Mouse (Mus musculus): ENCODE measurements at regions not wholly inside any gene's neighbourhood (a gene's known extent, or its start where the extent isn't known, plus 50 kb on each side); places are given as distances from the start of the nearest gene placed in this dataset.
A peak's percentile ranks its signal among the peaks of the same experiment; 100 is the strongest.

DNA sequence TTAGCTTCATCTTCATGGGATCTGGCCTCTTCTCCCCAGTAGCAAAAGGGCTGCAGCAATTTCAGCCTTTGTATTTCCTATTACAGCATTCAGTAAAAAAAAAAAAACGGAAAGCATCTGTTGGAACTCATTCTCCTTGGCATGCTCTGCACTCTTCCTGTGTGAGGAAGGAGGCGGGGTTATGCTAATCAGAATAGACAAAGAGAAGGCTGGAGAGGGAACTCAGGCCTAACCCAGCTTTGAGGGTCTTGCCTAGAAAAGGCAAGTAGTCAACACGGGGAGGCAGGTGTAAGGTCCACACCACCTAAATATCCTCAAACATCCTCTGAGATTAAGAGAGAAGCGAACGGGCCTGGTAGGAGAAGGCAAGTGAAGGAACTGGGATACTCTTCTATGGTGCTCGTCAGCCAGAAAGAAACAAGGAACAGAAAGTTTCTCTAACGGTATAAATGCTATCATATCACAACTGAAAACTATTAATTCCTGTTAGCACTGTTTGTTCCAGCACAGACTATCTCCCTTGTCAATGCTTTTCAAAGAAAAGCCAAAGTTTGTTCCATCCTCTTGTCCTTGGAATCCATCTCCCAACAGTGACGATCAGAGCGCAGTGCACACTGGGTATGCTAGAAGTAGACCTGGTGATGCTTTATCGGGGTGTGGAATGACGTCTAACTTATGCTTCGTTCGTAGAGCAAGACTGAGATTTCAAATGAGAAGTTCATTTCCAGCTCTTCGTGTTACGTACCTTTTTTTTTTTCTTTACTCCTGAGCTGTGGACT, 98.9 kb downstream of the Kctd12 start:
- peak; percentile 21 for DNase-seq (ENCODE audit: inconsistent ontology term)

DNA sequence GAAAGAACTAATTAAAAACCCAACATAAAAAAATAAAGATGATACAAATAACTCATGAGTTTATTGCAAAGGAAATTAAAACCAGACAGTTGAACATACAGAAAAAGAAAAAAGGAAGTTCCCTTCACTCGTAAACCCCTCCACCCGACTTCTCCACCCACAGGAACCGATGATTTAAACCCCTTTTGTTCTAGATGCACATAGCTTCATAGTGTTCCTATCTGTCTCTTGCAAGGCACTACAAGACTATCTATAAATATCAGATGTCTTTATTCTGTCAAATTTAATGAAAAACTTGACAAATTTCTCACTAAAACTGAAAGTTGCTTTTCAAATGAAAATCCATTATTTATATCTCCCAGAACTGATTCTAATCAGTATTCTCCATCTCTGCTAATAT, 100.2 kb downstream of the Kctd12 start:
- no peak for DNase-seq (ENCODE audit: inconsistent ontology term)

DNA sequence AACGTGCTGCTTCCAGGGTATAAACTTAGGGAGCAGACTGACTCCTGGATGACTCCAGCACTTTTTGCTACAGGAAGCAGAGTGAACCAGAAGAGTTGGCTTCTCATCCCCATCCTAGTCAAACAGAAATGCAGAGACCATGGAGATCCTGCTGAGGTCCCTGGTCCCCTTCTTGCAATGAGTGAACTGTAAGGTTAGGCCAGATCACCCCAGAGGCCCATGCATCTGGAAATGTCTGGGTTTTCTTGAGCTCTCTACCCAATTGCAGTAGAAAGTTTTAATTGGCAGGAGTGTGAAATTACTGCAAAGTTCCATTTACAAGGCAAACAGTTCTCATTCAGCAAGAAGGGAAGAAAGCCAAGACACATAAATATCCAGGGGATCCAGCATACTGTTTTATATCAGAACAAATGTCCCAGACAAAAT, 101.8 kb downstream of the Kctd12 start:
- DNase-seq (ENCODE audit: inconsistent ontology term), result no peak

DNA sequence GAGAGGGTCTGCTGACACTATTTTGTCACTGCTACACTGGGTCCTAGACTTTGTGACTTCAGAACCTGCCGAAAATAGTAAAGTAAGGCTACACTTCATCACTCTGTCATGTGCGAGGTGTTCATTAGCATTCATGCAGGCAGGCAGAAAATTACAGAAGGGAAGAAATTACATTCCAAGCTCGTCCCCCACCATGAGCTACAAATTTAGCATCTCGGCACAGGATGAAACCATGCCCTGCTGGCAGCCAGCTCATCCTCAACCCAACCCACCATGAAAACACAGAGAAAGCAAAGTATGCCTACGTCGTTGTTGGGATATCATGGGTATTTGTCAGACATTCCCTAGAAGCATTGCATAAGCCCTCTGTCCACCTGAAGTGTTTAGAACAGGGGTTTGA, 103.9 kb downstream of the Kctd12 start:
- DNase-seq (ENCODE audit: inconsistent ontology term), result no peak

DNA sequence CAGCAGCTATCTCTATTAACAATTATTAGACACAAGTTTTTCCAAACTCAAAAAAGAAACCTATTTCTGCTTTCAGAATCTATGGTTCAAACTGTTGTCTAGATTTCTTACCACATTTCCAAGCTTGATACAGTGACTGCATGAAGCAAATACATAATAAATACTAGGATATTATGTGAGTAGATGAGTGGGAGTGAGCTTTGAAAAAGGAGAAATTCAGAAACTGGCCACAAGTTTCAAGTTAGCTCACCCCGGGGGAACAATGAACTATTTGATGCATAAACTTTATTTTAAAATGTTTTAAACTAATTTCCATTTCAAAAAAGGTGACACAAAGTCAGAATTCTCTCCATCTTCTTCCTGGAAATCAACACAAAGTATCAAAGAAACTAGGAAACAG, 114.3 kb downstream of the Kctd12 start:
- no peak for DNase-seq (ENCODE audit: inconsistent ontology term)

DNA sequence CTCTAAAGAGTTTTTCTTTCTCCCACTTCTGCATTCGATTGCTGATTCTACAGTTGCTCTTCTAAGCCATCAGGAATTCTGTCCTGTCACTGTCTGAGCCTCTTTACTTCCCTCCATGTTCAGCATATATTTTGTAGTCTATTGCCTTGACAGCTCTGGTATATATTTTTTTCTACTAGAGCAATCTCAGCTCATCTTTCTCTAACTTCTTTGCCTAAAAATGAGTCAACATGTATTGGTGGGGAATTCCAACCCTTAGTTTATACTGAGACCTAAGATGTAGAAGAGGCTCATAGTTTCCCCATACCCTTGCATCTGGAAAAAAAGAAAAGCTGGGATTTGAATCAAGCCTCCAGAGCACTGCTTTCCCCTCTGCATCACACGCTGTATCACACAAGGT, 114.7 kb downstream of the Kctd12 start:
- DNase-seq (ENCODE audit: inconsistent ontology term), result no peak

DNA sequence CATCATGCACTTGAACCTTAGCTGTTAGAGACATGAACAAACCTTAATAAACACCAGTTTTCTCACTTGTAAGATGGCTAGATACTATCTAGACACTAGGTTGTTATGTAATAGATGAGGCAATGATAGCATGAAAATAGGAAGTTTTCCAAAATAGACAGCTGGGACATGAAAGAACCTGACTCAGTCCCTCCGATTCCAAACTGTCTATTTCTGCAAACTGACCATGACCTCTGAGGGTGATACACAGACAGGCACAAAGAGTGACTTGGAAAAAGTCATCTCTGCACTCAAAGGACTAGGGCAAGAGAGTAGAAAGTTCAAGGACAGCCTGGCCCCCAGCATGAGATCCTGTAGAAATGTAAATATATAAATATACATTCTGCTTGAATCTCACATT, 115.9 kb downstream of the Kctd12 start:
- DNase-seq (ENCODE audit: inconsistent ontology term), result no peak

DNA sequence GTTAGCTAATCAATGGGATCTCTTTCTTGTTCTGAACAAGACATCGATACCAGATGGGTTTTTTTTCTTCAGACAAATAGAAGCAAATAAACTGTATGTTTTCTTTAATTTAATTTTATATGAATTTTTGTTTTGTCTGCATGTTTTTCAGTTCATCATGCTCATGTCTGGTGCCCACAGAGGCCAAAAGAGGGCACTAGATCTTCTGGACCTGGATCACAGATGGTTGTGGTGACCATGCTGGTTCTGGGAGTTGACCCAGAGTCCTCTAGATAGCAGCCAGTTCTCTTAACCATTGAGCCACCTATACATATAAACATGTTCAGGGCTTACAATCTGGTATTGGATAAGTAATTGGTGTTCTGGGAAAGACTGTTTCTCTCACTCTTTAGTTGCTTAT, 120.7 kb downstream of the Kctd12 start:
- DNase-seq (ENCODE audit: inconsistent ontology term), result no peak

DNA sequence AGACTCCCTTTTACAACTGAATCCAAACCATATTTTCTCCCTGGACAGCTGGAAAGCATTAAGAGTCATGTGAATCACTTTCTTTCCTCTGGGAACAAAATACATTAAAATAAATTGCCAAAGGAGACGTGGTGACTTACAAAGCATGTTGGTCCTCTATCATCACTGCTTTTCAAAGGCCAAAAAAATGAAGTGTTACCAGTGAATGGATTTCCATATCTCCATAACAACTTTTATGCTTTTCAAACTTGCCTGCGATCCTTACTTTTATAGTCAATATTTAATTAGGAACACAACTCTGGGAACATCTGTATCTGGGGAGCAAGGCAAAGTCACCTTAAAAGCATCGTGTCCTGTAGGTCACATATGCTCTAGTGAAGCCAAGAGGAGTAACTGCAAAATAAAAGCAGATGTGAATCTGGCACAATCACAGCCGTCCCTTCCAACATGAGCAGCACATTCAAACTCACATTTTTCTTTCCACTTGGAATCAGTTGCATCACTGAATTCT, 123.0 kb downstream of the Kctd12 start:
- no peak for DNase-seq (ENCODE audit: inconsistent ontology term)

DNA sequence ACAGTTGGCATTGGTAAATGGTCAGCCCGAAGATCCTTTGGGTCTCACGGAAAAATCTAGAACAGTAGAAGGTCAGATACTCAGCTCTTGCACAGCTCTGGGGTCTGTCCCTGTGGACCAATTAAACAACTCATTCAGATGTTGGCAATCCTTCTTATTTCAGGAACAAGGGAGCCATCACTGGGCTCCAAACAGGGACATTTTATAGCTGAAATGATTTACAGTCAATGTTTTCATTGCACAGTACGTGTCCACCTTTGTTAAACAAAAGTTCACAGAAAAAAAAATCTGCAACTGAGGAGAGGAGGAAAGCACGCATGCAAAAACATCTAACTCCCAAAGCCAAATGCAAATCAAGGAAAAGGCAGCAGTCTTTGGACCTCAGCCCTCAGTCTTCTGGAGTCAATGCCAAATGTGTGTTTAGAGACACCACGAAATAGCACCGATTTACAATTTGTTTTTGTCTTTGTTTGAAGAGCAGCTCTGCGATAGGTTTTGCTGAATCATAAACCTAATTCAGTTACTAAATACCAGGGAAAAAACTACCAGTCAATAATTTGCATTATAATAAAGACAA, 127.1 kb downstream of the Kctd12 start:
- no peak for DNase-seq (ENCODE audit: inconsistent ontology term)

DNA sequence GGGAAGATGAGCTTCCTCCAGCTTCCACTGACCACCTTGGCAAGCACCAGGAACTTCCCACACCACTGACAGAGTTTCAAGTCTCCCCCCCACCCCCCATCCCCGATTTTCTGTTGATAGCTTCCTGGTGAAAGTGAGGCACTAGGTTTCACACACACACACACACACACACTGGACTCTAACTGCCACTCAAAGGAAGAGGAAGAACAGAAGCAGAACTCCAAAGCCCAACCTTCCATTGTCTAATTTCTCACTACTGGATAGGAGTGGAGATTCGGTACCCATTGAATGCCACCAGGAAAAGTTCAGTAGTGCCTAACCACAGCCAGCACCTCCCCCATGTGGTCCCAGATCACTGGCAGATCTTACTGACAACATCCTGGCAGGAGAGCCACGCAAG, 138.7 kb downstream of the Kctd12 start:
- DNase-seq (ENCODE audit: inconsistent ontology term), result no peak

DNA sequence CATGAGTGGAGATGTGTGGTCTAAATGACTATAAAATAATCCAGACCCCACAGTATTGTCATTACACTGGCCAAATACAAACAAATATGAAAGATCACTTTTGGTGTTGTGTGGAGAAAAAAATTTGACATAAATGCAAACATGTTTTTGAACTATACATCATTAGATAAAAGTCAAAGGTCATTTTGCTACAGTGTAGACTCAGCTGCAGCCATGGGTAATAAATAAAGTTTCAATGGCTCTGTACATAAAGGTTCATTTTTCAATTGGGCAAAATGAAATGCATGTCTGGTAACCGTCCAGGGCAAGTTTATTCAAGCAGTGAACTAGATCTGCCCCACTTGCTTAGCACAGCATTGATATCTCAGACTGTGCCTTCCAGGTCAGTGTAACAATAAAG, 144.8 kb downstream of the Kctd12 start:
- no peak for DNase-seq (ENCODE audit: inconsistent ontology term)

DNA sequence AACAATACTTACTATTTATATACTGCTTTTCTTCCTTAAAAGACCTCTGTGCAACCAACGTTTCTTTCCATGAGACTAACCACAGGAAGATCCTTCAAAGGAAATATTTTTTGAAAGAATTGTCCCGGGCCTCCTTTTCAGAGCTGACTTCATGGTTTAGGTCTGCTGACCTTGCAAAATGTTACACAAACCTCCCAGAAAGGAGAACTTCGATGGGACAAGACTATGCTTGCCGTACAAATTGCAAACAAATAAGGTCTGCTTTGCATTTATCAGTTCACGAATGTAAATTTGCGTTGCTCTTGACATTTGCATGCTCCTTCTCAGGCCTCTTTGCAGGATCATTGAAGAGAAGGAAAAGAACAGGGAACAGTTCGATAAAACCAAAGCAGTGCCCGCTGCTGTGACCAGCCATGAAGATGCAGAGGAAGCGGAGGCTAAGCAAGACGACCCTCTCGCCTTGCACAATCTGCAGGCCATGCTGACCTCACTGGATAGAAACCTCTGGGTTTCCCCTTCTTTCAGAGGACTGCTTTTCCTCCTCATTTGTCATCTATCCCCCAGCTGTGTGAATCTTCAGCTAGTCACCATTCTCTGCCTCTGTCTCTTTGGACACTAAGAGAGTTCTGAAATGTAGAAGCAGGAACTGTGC, 147.2 kb downstream of the Kctd12 start:
- no peak for DNase-seq (ENCODE audit: inconsistent ontology term)

DNA sequence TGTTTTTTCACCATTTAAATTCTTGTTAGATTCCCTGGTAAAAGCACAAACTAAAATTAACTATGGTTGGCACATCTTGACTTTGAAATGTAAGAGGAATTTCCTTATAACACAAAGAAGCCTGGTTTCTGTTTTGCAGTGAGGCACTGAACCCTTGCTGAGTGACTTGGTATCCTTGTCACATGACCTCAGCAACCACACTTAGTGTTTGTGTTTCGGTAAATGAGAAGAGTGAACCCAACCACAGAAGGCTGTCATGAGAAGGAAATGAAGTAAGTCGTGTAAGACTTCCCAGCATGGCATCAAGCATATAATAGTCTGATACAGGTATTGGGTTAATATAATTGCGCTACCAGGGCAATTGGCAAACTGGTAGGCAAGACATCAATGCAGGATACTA, 154.0 kb downstream of the Kctd12 start:
- no peak for DNase-seq (ENCODE audit: inconsistent ontology term)

DNA sequence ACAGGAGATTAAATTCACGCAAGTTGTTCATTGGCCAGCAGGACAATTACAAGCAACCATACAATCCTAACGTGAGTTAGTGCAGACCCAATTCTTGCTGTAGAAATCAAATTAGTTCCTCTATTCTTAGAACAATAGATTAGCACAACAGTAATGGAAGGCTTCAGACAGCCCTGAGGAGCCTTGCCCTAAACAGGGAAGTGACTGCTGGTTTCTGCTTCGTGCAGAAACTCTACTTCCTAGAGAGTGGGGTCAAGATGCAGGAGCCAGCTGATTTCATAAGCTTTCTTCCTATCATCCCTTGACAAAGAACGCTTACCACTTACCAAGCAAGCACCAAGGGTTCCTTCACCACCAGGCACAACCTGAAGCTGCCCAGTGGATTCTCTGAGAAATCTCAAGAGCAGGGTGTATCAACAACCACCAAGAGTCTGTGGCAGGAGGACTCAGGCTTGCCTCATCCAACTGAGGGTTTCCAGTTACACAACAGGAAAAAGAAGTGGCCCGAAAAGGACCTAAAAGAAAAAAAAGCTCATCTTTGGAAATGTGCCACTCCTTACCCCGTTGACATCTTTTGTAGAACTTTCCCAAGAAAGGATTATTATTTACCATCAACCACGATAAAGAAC, 154.6 kb downstream of the Kctd12 start:
- no peak for DNase-seq (ENCODE audit: inconsistent ontology term)

DNA sequence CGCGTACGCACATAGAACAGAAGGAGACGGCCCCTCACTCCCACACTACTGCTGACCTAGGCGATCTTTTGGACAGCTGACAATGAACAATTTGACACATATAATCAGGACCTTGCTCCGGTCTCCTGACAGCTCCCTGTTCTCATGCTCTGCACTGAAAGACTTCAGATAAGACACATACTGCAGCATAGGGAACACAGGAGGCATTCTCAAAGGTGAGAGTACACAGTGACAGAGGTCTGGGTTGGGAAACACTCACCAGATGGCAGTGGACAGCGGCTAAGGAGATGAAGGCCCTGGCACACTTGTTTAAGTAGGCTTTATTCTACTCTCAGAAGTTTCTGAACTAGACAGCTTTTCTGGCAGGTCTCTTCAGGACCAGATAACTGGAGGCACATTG, 156.9 kb downstream of the Kctd12 start:
- DNase-seq (ENCODE audit: inconsistent ontology term), result no peak

DNA sequence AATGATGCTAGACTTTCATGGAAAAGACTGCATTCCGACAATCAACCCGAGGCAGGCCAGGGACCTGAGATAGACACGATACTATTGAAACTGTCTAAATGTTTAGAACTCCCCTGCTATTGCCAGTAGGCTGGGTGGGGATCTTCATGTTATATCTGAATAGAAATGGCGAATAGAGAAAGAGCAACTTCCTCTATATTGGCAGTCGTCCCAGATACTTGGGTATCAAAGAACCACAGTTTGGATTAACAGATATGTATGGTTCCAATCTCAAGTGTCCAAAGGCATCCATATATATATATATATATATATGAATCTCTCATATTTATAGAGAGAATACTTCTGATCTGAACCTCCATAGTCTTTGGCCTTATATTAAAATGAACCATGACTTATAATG, 161.8 kb downstream of the Kctd12 start:
- DNase-seq (ENCODE audit: inconsistent ontology term), result no peak

DNA sequence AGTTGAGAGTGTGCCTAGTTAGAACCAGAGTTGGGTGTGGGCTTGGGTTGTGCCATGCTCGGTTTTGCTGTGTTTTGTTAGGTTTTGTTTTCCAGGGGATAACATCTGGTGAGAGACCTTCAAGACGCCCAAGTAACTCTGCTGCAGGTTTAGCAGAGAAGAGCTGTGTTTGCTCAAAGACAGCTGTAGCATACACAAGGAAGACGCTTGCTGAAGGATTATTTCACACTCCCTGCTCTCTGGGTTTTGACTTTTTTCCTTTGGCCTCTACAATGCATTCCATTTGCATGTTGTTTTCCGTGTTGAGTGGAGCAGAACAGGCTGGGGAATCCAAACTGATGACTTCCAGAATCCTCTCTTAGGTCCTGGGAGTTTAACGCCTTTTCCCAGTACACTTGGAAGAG, 170.8 kb downstream of the Kctd12 start:
- DNase-seq (ENCODE audit: inconsistent ontology term), result no peak

DNA sequence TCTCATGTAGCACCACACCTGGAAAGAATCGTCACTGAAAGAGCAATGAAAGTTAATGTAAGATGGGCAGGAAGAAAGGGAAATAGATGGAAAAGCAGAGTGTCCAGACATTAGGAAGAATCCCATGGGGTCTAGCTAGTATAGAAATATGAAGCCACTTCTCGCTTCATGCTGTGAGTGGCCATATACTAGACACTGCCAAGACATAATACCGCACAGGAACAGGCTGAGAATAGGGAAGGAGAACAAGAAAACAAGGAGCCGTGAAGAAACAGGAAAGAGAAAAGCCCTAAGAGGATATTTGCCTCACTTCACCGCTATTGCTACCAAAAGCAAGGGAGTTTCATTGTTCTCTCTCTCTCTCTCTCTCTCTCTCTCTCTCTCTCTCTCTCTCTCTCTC, 171.4 kb downstream of the Kctd12 start:
- no peak for DNase-seq (ENCODE audit: inconsistent ontology term)

DNA sequence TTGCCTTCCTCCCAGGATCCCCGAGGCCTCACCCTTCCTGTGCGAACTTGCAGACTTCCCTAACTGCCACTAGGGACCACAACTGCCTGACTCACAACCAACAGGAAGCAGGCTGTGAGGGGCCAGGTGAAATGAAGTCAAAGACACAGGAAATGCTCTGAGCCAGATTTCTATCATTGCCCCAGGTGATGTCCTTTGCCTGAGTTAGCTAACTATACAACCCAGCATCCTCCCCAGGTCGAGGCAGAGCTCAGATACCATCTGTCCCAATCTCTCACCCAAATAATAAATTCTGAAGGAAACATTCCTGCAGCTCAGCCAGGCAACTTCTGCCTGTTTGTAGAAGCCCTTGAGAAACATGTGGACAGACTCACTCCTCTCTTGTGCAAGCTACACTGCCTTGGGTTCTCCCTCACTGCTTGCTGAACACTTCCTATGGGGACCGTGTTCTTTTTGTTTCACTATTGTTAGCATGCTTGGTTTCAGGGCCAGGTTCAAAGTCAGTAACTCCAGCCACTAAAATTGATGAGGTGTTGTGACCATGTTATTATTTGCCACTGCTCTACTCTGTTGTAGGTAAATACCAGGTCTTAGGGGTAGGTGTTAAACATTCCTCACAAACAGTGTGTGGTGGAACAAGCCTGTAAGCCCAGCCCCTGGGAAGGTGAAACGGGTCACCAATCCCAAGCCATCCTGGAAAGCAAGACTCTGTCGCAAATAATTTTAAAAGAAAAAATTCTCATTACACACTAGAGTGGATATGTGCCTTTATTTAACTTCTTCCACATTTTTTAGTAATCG, 172.1 kb downstream of the Kctd12 start:
- DNase-seq (ENCODE audit: inconsistent ontology term), result no peak
